Mouse (Mus musculus) heart, adult 2 months (tissue): ENCODE results near the gene Ttc14.

Source experiments
- CTCF ChIP-seq: fragments of 200-600 bp; IDR thresholded peaks from 2 replicates; pipeline ENCODE4 v1.8.1; 2022; ENCODE audit warnings: antibody characterized with exemption, mild to moderate bottlenecking, moderate library complexity
- EP300 ChIP-seq: fragments of 200-500 bp; IDR thresholded peaks from 2 replicates; pipeline ENCODE4 v1.6.1; 2011; ENCODE audit warnings: low read depth, low read length, control low read depth; ENCODE audit not compliant: insufficient read depth

GRCm38 (mm10) chr3:33853062-33853461, 53.4 kb downstream of the Ttc14 start:
- TF ChIP-seq CTCF (peak; percentile 15; the same call in 1 of the 2 replicates), EP300 (no peak)
